Mouse (Mus musculus) heart, postnatal 4 days (tissue): ENCODE results near the gene Abhd12. TPM values are rescaled to one million over a fixed set of nuclear protein-coding genes. Genes with fewer than 3 reads are reported as not detected.
A peak's percentile ranks its signal among the peaks of the same experiment; 100 is the strongest.

ENCODE experiments used
- DNase-seq: peaks from one replicate; pipeline ENCODE4 v3.0.0; 2021
- total RNA-seq, 2 experiments: library from RNA; stranded (reverse); gene quantifications; 2 replicates each; pipeline ENCODE4 v1.2.3; 2021

Gene Abhd12
- total RNA-seq, 2 experiments from 2014 or later, result 30.0 to 30.7 TPM

DNA sequence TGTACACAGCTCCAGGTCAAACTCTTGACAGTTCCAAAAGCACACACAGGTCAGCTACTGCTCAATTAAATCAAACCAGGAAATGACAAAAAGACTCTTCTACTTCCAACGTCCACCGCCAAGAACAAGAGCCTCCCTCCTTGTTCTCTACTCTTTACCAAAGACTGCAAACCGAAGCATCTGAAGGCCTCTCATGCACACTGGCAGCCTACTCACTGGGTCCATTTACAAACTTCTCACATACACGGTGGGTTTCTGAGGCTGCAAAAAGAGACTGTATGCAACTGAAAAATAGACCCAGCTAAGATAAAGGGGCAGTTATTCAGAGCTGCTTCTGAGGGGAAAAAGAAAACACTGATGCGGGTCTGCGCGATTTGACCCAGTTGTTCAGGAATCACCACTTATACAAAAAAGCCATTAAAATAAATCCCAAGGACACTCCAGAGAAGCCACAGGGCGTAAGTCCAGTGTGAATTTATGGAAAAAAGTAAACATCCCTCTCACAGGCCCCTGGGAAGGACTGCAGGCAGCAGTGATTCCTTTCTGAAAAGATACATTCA lies 57.0 kb downstream of the Abhd12 start:
- DNase-seq, result no peak

DNA sequence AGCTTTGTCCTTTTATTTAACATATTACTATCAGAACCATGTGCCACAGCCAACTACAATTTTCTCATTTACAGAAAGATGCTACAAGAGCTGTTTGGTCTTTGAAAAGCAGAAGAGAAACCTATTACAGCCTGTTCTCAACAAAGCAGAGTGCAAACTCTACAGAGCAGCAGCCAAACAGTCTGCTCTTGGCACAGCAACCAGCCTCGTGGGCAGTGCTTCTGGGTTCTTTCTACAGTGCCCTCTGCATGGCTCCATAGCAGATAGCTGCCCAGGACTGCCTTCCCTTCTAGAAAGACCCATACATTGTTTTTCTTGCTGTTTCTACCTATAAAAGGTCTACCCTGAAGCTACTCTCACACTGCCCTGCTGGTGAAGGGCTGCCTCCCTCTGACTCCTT lies 59.7 kb downstream of the Abhd12 start:
- no peak for DNase-seq

DNA sequence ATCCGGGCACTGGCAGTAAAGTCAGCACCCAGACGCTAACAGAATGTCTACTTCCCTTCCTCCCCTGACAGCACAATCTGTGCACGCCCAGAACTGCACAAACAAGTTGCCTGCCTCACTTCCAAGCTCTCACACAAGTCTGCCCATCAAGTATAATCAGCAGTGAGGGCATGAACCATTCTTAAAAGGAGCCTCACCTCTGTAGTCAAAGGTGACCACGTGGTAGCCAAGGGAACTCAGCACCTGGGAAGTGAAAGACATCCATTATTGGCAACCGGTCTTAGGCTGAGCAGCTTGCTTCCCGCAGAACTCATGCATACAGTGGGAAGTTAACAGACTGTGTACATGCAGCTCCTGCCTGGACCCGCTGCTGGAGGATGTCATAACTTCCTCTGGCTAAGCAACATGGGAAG lies 62.5 kb downstream of the Abhd12 start:
- no peak for DNase-seq

DNA sequence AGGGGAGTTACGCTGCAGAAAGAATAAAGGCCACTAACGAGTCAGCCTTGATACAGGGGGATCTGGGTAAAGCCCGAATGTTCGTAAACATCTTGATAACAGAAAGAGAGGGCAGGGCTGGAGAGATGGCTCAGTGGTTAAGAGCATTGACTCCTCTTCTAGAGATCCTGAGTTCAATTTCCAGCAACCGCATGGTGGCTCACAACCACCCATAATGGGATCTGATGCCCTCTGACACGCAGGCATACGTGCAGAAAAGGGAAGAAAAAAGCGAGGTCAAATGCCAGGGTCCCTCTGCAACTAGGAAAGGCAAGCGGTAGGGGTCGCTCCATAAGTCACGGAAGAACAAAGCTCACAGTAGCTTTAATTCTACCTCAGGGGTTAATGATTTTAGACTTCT lies 63.4 kb downstream of the Abhd12 start:
- no peak for DNase-seq

DNA sequence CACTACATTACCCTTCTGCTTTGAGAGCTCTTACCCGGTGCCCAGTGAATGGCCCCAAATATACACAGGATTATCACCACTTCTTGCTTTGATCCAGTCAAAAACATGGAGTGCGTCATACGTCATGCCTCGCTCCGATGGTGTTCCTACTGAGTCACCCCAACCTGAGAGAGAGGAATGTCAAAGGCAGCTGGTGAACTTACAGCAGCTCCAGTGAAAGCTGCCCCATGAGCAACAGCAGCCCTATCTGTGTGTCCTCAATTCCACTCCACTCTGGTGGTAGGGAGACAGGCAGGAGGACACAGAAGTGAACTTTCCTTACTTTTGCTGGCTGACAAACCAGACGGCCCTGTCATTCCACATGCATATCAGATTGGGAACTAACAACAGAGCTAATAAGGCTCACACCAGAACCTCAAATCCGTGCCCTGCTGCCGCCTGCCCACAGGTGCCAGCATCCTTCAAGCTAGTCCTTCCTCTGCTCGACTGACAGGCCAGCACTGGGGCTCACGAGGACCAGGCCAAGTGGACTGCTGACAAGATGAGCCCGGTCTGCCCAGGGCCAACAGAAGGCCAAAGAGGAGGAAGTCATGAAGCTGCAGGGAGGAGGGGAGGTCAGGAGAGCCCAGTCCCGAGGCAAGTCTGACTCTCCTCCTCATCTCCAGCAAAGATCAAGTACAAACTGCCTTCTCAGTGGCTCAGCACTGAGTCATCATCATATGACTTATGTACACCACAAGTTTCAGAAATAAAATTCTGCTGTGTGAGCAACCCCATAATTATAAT lies 64.7 kb downstream of the Abhd12 start:
- no peak for DNase-seq

DNA sequence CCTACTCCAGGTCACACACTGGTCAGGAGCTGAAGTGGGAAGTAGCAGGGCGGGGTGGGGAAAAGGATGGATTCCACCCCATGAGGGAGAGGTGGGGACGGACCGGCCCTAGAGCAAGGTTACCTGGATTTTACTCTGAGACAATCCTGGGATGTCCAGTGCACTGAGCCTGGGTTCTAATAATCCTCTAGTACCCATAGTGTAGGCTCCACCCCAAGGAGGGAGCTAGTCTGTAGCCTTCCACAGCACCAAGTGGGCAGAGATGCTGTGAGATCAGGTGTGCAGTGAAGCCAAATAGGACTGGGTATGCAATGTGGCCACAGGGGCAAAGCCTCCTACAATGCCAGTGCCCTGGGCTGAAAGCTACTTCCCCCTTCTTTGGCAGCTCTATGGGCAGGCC lies 66.8 kb downstream of the Abhd12 start:
- no peak for DNase-seq

DNA sequence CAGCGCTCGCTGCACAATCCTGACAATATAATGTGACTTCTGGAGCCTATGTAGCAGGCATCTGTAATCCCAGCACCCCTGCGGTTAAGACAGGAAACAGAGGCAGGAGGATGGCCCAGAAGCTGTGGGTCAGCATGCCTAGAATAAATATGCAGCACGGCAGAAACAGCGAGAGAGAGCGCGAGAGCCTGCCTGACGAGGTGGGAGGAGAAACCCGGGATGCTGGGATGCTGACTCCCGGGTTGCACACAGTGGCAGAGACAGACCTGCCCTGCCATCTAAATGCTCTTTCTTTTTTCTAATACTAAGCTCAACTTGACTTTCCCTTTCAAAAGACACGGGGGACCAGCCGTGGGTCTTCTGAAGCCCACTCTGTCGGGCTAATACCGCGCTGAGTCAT lies 67.6 kb downstream of the Abhd12 start:
- no peak for DNase-seq

DNA sequence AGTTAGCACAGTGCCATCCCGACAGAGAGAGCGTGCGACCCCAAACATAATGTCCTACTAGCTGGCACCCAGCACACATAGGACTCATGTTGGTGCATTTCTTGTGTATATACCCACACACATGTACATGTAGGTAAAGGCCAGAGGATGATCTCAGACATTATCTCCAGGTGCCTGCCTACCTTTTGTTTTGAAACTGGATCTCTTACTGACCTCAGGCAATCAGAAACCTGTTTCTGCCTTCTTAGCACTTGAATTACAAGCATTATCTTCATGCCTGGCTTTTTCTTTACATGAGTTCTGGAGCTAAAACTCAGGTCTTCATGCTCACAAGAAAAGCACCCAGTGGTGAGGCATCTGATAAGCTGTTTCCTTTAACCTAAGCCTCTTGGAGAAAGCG lies 68.6 kb downstream of the Abhd12 start:
- DNase-seq, result peak; percentile 4

DNA sequence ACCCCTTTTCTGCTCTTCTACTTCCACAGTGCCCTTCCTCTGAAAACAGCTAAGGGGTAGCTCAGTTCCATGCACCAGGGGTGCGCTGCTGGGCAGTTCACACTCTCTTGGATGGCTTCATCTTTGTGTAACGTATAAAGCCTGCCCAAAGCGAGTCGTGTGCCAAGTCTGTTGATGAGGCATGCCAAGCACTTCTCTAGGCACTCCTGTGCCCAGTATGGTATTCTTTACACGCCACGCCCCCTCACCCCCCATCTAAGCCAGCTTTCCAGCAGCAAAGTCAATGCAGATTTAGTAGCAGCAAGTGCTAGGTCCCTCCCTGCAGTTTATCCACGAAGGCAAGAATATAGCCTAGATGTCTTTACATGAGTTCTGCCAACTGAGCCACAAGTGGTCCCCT lies 69.9 kb downstream of the Abhd12 start:
- DNase-seq, result peak; percentile 40

DNA sequence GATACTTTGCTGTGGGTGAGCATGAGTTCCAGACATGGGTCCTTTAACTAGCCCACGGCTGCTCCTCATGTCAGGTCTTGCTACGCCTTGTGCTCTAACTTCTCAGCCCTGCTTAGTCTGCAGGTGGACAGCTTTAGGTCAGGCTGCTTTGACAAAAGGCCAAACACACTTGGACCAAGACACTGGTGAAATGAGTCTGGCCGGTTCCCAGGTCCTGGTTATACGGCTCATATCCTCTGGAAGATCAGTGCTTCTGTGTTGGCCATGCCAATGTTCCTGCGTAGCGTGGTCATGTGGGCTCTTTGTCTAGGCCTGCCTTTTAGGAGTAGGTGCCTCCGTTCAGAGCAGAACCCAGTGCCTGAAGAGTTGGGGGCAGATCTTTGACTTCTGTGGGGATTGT lies 72.5 kb downstream of the Abhd12 start:
- DNase-seq, result peak; percentile 30

DNA sequence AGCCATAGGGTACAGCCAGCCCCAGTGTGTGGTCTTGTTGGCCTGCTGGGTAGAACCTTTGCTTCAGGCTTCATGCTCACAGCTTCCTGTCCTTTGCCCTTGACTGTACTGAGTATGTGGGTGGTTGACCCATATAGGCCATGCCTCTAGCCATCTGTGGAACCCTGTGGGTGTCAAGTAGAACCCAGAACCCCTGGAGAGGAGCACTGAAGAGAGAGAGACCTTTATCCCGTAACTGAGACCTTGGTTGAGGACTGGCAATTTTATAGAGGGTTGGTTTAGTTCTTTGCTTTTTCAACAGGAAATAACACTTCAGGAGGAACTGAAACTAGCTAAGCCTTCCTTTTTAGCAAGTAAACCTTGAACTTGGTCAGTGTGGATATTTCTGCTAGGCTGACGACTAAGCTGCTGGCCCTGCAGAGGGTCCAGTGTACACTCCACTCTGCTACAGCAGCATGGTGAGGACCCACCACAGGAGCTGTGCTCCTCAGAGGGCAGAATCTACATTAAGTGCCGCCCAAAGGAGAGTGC lies 73.6 kb downstream of the Abhd12 start:
- no peak for DNase-seq

DNA sequence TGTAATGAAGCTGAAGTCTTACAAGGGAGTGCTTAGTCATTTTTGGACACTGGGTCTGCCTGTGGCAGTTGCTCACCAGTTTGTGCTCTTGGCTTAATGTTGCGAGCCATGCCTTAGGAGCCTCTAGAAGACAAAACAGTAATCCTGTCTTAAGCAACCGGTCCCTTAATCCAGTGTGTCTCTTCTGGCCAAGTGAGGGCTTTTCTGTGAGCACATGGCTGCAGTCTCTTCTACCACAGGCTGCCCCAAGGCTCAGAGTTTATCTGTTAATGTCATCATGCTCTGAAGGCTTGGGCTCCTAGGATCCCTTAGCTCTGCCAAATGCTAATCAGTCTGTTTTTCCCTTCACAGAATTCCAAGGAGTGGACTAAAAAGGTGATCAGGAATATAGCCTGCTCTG lies 74.5 kb downstream of the Abhd12 start:
- no peak for DNase-seq

DNA sequence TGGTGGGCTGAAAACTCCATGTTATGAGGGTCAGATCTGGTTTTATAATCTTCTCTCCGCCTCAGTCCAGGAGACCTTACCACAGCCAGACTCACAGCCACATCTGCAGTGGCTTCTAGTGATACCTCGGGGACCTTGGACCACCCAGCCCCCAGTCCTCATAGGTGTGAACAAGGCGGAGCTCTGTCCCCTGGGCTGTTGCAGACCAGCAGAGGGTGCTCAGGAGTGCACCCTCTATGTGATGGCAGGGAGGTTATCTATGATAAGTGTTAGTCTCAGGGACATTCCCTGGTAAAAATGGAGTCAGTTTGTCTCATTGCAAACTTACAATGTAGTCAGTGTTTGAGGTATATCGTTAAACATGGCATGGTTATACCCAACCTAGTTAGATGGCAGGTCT lies 75.9 kb downstream of the Abhd12 start:
- DNase-seq, result no peak

DNA sequence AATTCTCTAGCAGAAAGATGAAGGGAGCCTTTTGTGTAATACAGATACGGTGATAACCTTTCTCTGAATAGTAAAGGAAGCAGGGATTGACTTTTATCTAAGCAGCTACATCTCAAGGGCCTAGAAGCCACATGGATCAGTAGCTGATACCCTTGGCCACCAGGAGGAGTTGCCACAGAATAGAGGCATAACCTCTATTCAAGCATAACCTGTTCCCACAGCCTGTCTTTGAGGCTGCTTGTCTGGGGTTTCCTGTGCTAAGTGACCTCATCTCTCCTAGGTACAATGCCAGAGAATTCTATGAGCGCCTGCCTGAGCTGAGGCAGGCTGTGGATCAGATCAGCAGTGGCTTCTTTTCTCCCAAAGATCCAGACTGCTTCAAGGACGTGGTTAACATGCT lies 76.4 kb downstream of the Abhd12 start:
- DNase-seq, result no peak

DNA sequence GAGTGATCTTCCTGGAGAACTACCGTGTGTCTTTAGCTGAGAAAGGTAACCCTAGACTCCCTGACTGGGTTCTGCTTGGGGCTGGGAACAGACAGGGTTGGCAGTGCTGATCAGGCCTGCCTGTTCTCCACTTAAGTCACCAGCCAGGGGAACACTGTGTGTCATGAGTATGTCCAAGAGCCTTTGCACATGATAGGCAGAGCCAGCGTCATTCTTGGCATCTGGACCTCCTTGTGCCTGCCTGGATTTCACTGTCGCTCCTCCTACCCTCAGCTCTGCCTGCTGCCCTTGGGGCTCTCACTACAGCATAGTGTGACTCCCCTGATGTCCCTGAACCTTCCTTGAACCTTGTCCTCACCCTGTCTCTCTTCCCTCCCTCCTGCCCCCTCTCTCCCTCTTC lies 78.1 kb downstream of the Abhd12 start:
- DNase-seq, result no peak

DNA sequence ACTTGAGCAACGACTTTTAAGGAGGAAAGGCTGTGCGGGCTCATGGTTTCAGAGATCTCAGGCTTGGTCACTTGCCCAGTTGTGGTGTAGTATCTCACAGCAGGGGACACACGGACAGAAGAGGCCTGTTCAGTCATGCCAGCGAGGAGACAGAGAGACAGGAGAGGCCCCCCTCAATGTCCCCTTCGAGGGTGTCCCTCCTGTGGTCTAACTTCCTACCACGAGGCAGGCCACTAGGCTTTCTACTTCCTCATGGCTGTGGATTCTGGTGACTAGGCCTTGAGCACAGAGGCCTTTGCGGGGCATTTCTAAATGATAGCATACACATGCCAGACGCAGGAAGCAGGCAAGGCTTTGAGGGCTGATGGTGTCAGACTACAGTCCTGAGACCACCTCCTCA lies 81.6 kb downstream of the Abhd12 start:
- no peak for DNase-seq

DNA sequence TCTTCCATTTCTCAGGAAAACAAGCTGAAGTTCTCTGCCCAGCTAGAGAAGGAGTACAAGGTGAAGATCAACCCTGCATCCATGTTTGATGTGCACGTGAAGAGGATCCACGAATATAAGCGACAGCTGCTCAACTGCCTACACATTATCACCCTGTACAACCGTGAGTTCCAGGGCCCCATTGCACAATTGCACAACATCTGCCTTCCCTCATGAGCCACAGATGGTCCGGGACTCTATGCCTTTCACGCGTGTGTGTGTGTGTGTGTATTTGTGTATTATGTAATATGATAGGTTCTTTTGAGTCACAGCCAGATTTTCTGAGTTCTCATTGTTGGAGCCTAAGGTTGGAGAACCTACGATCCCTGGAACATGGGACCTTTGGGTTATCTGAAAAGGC lies 83.8 kb downstream of the Abhd12 start:
- no peak for DNase-seq

DNA sequence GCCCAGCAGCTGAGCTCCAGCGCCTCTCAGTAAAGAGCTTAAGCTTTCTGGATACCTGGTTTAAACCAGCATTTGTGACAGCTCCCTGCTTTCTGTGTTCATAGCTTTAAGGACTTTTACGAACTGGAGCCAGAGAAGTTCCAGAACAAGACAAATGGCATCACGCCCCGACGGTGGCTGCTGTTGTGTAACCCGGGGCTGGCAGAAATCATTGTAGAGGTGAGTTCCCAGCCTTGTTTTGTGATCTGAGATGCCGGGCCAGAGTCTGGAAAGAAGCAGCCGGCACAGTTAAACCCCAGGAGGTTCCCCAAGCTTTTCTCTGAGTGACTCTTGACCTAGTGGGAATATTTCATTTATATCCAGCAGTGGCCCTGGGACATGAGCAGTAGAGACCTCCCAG lies 85.8 kb downstream of the Abhd12 start:
- DNase-seq, result no peak

DNA sequence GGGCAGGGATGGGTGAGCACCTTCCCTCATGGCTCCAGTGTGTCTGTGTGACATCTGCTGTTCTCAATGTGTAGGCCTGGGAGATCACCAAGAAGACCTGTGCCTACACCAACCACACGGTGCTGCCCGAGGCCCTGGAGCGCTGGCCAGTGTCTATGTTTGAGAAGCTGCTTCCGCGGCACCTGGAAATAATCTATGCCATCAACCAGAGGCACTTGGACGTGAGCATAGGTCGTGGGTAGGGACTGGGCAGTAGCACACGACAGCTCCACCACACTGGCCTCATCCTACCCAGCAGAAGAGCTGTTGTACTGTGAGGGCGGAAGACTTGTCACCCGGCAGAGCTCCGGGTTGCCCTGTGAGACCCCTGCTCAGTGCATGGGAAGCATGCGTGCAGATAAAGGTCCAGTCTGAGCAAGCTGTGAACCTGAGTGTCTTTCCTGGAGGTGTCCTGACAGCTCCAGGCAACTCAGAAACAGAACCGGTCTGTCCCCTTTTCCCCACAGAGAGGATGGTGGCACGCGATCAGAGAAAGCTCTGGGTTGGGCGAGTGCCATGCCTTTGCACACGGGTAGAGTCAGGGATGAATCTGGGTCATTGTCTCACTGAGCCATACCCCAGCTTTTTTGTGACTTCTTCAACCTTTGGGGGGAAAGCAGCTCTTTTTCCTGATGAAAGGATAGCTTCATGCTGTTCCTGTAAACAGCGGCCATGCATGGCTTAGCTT lies 87.7 kb downstream of the Abhd12 start:
- DNase-seq, result no peak

DNA sequence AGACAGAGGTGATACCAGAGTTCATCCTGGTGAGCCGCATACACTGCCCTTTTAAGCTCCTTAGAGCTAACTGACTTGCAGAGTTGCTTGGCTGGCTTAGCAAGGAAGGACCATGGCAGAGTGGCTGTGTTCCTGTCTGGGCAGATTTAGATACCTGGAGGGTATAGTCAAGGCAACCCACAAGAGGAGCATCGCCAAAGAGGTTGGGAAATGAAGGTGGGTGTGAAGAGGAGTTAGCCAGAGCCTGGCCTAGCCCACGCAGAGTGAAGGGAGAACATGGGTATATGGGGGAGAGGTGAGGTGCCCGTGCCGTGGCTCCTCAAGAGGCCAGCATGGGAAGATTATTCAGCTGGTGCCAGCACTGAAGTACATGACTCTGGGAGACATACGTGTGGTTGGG lies 91.7 kb downstream of the Abhd12 start:
- no peak for DNase-seq

DNA sequence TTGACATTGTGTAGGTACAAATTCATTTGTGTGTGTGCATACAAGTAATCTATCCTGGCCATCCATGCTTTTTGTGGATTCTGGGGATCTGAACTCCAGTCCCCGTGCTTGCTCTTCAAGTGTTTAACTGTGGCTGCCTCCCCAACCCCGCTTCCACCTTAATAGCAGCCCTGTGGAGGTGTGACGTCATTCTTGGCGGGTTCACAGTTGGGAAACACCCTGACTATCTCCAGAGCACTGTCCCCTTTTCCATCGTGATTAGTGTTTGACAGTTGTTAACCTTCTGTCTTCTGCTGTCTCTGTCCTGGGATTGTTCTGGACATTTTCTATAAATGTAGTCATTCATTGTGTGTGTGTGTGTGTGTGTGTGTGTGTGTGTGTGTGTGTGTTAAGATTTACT lies 93.9 kb downstream of the Abhd12 start:
- DNase-seq, result no peak

DNA sequence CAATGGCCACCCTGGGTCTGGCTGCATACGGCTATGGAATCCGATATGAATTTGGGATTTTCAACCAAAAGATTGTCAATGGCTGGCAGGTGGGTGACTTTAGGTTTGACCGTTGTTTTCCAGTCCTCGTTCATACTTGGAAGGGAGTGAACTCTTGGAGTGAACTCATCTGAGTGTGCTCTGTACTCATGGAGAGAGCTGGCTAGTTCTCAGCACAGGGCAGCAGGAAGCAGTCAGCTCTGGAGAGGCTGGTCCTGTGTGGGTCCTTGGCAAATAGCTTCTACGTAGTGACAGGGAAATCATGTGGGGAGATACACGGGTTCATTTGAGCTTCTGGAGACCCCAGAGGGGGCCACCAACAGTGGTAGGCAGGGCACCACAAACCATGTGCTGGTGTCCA lies 95.7 kb downstream of the Abhd12 start:
- no peak for DNase-seq

DNA sequence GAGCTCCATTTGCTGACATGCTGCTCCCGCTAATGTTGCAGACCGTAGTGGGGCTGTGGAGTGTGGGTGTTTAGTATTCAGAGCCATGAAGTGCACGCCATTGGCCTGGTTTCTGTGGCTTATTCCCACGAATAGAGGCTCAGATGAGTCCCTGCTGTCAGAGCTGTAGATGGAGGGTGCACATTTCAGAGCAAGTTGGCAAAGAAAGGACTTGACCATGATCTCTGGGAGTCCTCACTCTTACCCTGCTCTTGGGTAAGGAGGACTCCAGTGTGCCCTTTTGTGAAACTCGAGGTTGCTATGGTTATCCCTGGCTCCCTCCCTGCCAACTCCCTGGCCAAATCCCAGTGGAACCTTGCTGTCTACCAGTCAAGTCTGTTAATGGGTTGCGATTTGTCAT lies 96.2 kb downstream of the Abhd12 start:
- no peak for DNase-seq

DNA sequence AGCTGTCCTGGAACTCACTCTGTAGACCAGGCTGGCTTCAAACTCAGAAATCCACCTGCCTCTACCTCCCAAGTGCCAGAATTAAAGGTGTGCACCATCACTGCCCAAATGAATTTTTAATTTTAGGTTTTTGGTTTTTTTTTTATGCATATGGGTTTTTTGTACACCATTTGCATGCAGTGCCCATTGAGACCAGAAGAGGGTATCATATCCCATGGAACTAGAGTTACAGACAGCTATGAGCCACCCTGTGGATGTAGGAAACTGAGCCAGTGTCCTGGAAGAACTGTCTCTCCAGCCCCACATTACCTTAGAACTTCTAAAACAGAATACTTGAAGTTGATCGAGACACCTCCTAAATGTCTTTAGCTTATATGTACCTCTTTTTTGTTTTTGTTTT lies 101.5 kb downstream of the Abhd12 start:
- DNase-seq, result peak; percentile 36
